Mouse (Mus musculus) limb, embryonic 12.5 days (tissue): ENCODE measurements at regions not wholly inside any gene's neighbourhood (a gene's known extent, or its start where the extent isn't known, plus 50 kb on each side); places are given as distances from the start of the nearest gene placed in this dataset.

Source experiments
- ATAC-seq: fragments of 200-750 bp; cut with Nextera tagmentation; 2 replicates; pipeline ENCODE4 v1.8.0; 2017; ENCODE audit warnings: low read depth, moderate TSS enrichment; ENCODE audit not compliant: insufficient number of reproducible peaks, insufficient read depth, low FRiP score, low TSS enrichment
- H3K27ac ChIP-seq: fragments of 300-500 bp; sonication (generic); 2 replicates; pipeline ENCODE4 v1.5.1; 2016; ENCODE audit warnings: mild to moderate bottlenecking, moderate library complexity
- H3K27me3 ChIP-seq: fragments of 300-500 bp; sonication (generic); 2 replicates; pipeline ENCODE4 v1.6.1; 2016; ENCODE audit warnings: mild to moderate bottlenecking, moderate library complexity
- H3K36me3 ChIP-seq: fragments of 300-500 bp; sonication (generic); 2 replicates; pipeline ENCODE4 v1.6.1; 2016; ENCODE audit warnings: mild to moderate bottlenecking, moderate library complexity
- H3K4me1 ChIP-seq: fragments of 300-500 bp; sonication (generic); replicated peaks from 2 replicates; pipeline ENCODE4 v1.6.1; 2016
- H3K4me2 ChIP-seq: fragments of 300-500 bp; sonication (generic); 2 replicates; pipeline ENCODE4 v1.6.1; 2016; ENCODE audit warnings: mild to moderate bottlenecking, moderate library complexity
- H3K4me3 ChIP-seq: fragments of 300-500 bp; sonication (generic); replicated peaks from 2 replicates; pipeline ENCODE4 v1.5.1; 2016; ENCODE audit warnings: mild to moderate bottlenecking
- H3K9ac ChIP-seq: fragments of 300-500 bp; sonication (generic); replicated peaks from 2 replicates; pipeline ENCODE4 v1.6.1; 2016; ENCODE audit warnings: mild to moderate bottlenecking, moderate library complexity
- H3K9me3 ChIP-seq: fragments of 300-500 bp; sonication (generic); 2 replicates; pipeline ENCODE4 v1.6.1; 2016; ENCODE audit warnings: mild to moderate bottlenecking, moderate library complexity
- WGBS: fragments of 180-500 bp; shearing (Covaris S2); methylation state at CpG from one replicate; pipeline ENCODE4 v1.1.7; 2016; 5-methylcytosine and 5-hydroxymethylcytosine counted together

- no peak for ATAC-seq
- Histone ChIP-seq H3K36me3 (no peaks in the 10 kb centered on the region), H3K9me3 (peaks cover 18% of the 10 kb centered on the region), H3K4me2 (no peak overlapping the region), H3K27me3 (no peaks in the 10 kb centered on the region), H3K9ac (no peak overlapping the region), H3K4me1 (no peaks in the 10 kb centered on the region), H3K27ac (no peak overlapping the region), H3K4me3 (no peak overlapping the region)
- 87% methylated on average over 2 of the region's 2 CpGs for WGBS
Measured at GRCm38 (mm10) chr4:34105251-34105650, 55.3 kb upstream of the Spaca1 start.

- no peak overlapping the region for H3K27ac ChIP-seq
- H3K27me3 ChIP-seq = no peaks in the 10 kb centered on the region
- 18% methylated on average over 6 of the region's 6 CpGs for WGBS
- H3K4me2 ChIP-seq = no peak overlapping the region
- H3K9me3 ChIP-seq = no peaks in the 10 kb centered on the region
- H3K4me3 ChIP-seq = no peak overlapping the region
- ATAC-seq = no peak
- no peak overlapping the region for H3K9ac ChIP-seq
- no peaks in the 10 kb centered on the region for H3K4me1 ChIP-seq
- H3K36me3 ChIP-seq = no peaks in the 10 kb centered on the region
Measured at GRCm38 (mm10) chr4:34114323-34114722, 64.3 kb upstream of the Spaca1 start.

GRCm38 (mm10) chr4:34117086-34117485 is 67.1 kb upstream of the Spaca1 start:
- no peak overlapping the region for H3K4me2 ChIP-seq
- H3K9ac ChIP-seq = no peak overlapping the region
- 50% methylated on average over 1 of the region's 1 CpGs for WGBS
- ATAC-seq = no peak
- H3K4me1 ChIP-seq = peaks cover 6% of the 10 kb centered on the region; the same call in 1 of the 2 replicates
- no peak overlapping the region for H3K27ac ChIP-seq
- H3K4me3 ChIP-seq = no peak overlapping the region
- H3K36me3 ChIP-seq = no peaks in the 10 kb centered on the region
- no peaks in the 10 kb centered on the region for H3K9me3 ChIP-seq
- no peaks in the 10 kb centered on the region for H3K27me3 ChIP-seq

- Histone ChIP-seq H3K4me2 (no peak overlapping the region), H3K36me3 (no peaks in the 10 kb centered on the region), H3K4me3 (no peak overlapping the region), H3K27me3 (no peaks in the 10 kb centered on the region), H3K9ac (no peak overlapping the region), H3K9me3 (no peaks in the 10 kb centered on the region), H3K27ac (no peak overlapping the region), H3K4me1 (peaks cover 6% of the 10 kb centered on the region; the same call in 1 of the 2 replicates)
- 72% methylated on average over 9 of the region's 9 CpGs for WGBS
- no peak for ATAC-seq
Measured at GRCm38 (mm10) chr4:34122959-34123520, 73.0 kb upstream of the Spaca1 start.

- no peaks in the 10 kb centered on the region for H3K9me3 ChIP-seq
- no peaks in the 10 kb centered on the region for H3K4me1 ChIP-seq
- H3K4me2 ChIP-seq = no peak overlapping the region
- ATAC-seq = no peak
- H3K36me3 ChIP-seq = no peaks in the 10 kb centered on the region
- H3K27me3 ChIP-seq = no peaks in the 10 kb centered on the region
- no peak overlapping the region for H3K9ac ChIP-seq
- no peak overlapping the region for H3K27ac ChIP-seq
- WGBS = 77% methylated on average over 4 of the region's 4 CpGs
- no peak overlapping the region for H3K4me3 ChIP-seq
Measured at GRCm38 (mm10) chr4:34128224-34128623, 78.2 kb upstream of the Spaca1 start.

GRCm38 (mm10) chr4:34146133-34146867 is 96.3 kb upstream of the Spaca1 start:
- H3K4me3 ChIP-seq = no peak overlapping the region
- H3K4me2 ChIP-seq = no peak overlapping the region
- no peak overlapping the region for H3K9ac ChIP-seq
- H3K9me3 ChIP-seq = no peaks in the 10 kb centered on the region
- no peaks in the 10 kb centered on the region for H3K27me3 ChIP-seq
- H3K4me1 ChIP-seq = no peaks in the 10 kb centered on the region
- H3K36me3 ChIP-seq = no peaks in the 10 kb centered on the region
- no peak for ATAC-seq
- H3K27ac ChIP-seq = no peak overlapping the region
- WGBS = 85% methylated on average over 2 of the region's 2 CpGs

- H3K27me3 ChIP-seq = no peaks in the 10 kb centered on the region
- no peaks in the 10 kb centered on the region for H3K36me3 ChIP-seq
- no peak overlapping the region for H3K4me2 ChIP-seq
- no peak overlapping the region for H3K4me3 ChIP-seq
- H3K4me1 ChIP-seq = no peaks in the 10 kb centered on the region
- no peak overlapping the region for H3K9ac ChIP-seq
- WGBS = 82% methylated on average over 5 of the region's 5 CpGs
- H3K9me3 ChIP-seq = no peaks in the 10 kb centered on the region
- H3K27ac ChIP-seq = no peak overlapping the region
- no peak for ATAC-seq
Measured at GRCm38 (mm10) chr4:34148956-34149739, 99.2 kb upstream of the Spaca1 start.

- Histone ChIP-seq H3K9ac (no peak overlapping the region), H3K27ac (no peak overlapping the region), H3K4me2 (no peak overlapping the region), H3K27me3 (no peaks in the 10 kb centered on the region), H3K4me3 (no peak overlapping the region), H3K9me3 (no peaks in the 10 kb centered on the region), H3K36me3 (no peaks in the 10 kb centered on the region), H3K4me1 (no peaks in the 10 kb centered on the region)
- 59% methylated on average over 10 of the region's 10 CpGs for WGBS
- ATAC-seq = no peak
Measured at GRCm38 (mm10) chr4:34151605-34152347, 101.8 kb upstream of the Spaca1 start.

GRCm38 (mm10) chr4:34155501-34155900 is 105.5 kb upstream of the Spaca1 start:
- no peak overlapping the region for H3K9ac ChIP-seq
- no peaks in the 10 kb centered on the region for H3K9me3 ChIP-seq
- H3K4me3 ChIP-seq = no peak overlapping the region
- ATAC-seq = no peak
- no peak overlapping the region for H3K4me2 ChIP-seq
- H3K27me3 ChIP-seq = no peaks in the 10 kb centered on the region
- no peaks in the 10 kb centered on the region for H3K36me3 ChIP-seq
- WGBS = 68% methylated on average over 6 of the region's 6 CpGs
- no peak overlapping the region for H3K27ac ChIP-seq
- H3K4me1 ChIP-seq = no peaks in the 10 kb centered on the region

- Histone ChIP-seq H3K4me3 (no peak overlapping the region), H3K36me3 (no peaks in the 10 kb centered on the region), H3K27me3 (no peaks in the 10 kb centered on the region), H3K27ac (no peak overlapping the region), H3K9ac (no peak overlapping the region), H3K4me1 (no peaks in the 10 kb centered on the region), H3K9me3 (no peaks in the 10 kb centered on the region), H3K4me2 (no peak overlapping the region)
- ATAC-seq = no peak
- WGBS = 91% methylated on average over 6 of the region's 6 CpGs
Measured at GRCm38 (mm10) chr4:34157818-34158511, 108.0 kb upstream of the Spaca1 start.
